1 mouse cellular context compared by ENCODE assay signal in the genomic region with DNA sequence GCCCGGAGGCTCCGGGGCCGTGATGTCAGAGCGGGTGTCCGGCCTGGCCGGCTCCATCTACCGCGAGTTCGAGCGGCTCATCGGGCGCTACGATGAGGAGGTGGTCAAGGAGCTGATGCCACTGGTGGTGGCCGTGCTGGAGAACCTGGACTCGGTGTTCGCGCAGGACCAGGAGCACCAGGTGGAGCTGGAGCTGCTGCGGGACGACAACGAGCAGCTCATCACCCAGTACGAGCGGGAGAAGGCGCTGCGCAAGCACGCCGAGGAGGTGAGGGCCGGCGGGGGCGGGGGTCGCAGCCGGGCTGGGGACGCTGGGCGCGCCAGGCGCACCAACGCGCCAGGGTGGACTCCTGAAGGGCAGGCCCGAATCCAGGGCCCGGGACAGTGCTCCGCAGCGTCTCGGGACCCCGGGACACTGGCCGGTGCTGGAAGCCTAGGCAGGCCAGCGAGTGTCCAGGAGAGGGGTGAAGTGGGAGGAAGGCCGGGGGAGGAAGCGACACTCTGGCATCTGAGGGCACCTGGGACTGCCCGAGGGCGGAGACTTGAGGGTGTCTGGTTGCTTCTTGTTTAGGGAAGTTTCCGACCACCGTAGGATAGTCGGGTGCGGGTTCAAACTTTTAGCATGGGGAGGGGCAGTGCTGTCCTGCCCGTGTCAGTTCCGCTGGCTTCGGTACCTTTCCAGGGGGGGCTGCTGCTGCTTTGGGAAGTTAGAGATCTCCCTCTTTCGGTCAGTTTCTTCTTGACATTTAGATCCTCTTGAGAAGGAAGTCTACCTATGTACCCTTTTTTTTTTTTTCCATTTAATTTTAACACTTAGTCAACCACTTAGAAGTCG.
TF ChIP-seq lines count a peak whose summit lies in the region.

No protein-coding gene starts in this region.

TF ChIP-seq in MEL, 35 proteins besides CTCF, POLR2A, EP300 and RAD21 (continued from another document):
- TF ChIP-seq ELF1 (IDR thresholded peaks at IDR 0.05; ENCODE audit: low read depth, low read length), result peak; percentile 66; the same call in 1 of the 2 replicates
- TF ChIP-seq ZC3H11A (IDR thresholded peaks at IDR 0.05; ENCODE audit: low read depth, low read length), result no peak
- TF ChIP-seq HCFC1 (IDR thresholded peaks at IDR 0.05; ENCODE audit: low read depth, low read length), result no peak
- TF ChIP-seq ZNF384 (IDR thresholded peaks at IDR 0.05; ENCODE audit: low read depth, low read length), result peak; percentile 73
- 0 out of 2 replicates have a peak, but pooled peaks have one; percentile 15 for TF ChIP-seq TCF12 (IDR thresholded peaks at IDR 0.05; ENCODE audit: low read depth, low read length)
- no peak for TF ChIP-seq MAFK (IDR thresholded peaks at IDR 0.05; ENCODE audit: borderline replicate concordance, low read depth, low read length)
- no peak for TF ChIP-seq E2F4 (IDR thresholded peaks at IDR 0.05; ENCODE audit: borderline replicate concordance, low read depth, low read length)
- TF ChIP-seq NELFE (IDR thresholded peaks at IDR 0.05; ENCODE audit: low read depth, low read length), result peak; percentile 38; the same call in 1 of the 2 replicates
- TF ChIP-seq MXI1 (IDR thresholded peaks at IDR 0.05; ENCODE audit: low read depth, low read length), result 0 out of 2 replicates have a peak, but pooled peaks have one; percentile 15
- 0 out of 2 replicates have a peak, but pooled peaks have one; percentile 16 for TF ChIP-seq MYC (IDR thresholded peaks at IDR 0.05; ENCODE audit: low read depth, low read length)
- no peak for TF ChIP-seq GABPA (IDR thresholded peaks at IDR 0.05; ENCODE audit: low read depth, low read length)
- 0 out of 2 replicates have a peak, but pooled peaks have one; percentile 78 for TF ChIP-seq CHD1 (IDR thresholded peaks at IDR 0.05; ENCODE audit: low read depth, low read length)
- no peak; the same call in 1 of the 2 replicates for TF ChIP-seq MAX (IDR thresholded peaks at IDR 0.05; ENCODE audit: low read length)
- TF ChIP-seq ETS1 (IDR thresholded peaks at IDR 0.05; ENCODE audit: low read depth, low read length), result no peak
- TF ChIP-seq TBP (IDR thresholded peaks at IDR 0.05; ENCODE audit: low read depth, low read length), result peak; percentile 50; the same call in 1 of the 2 replicates
TF ChIP-seq in MEL: peak in this region for 9.
